Mouse (Mus musculus) spleen, adult 2 months (tissue): ENCODE results near the gene Npas3.

ENCODE experiments used
- CTCF ChIP-seq: fragments of 200-500 bp; IDR thresholded peaks from 2 replicates; pipeline ENCODE4 v1.5.1; 2011; ENCODE audit warnings: mild to moderate bottlenecking, inconsistent platforms; ENCODE audit not compliant: insufficient read depth, insufficient read length, insufficient replicate concordance; ENCODE audit errors: extremely low read depth
- POLR2A ChIP-seq: fragments of 200-500 bp; IDR thresholded peaks from 2 replicates; pipeline ENCODE4 v1.6.1; 2011; ENCODE audit warnings: low read depth, low read length, inconsistent platforms

GRCm38 (mm10) chr12:53671846-53672245, 423.4 kb downstream of the Npas3 start:
- no peak for TF ChIP-seq CTCF
- TF ChIP-seq POLR2A = no peak
